Mouse (Mus musculus) midbrain, embryonic 13.5 days (tissue): ENCODE measurements at regions not wholly inside any gene's neighbourhood (a gene's known extent, or its start where the extent isn't known, plus 50 kb on each side); places are given as distances from the start of the nearest gene placed in this dataset.
"Not testable (repeated sequence)": the region's sequence is repeated elsewhere in the genome, so short reads cannot be mapped to it uniquely, and the experiment has no call there.

Experiments used
- ATAC-seq: fragments of 200-750 bp; cut with Nextera tagmentation; 2 replicates; pipeline ENCODE4 v1.8.0; 2017; ENCODE audit warnings: mild to moderate bottlenecking, moderate TSS enrichment, moderate library complexity
- H3K27ac ChIP-seq: fragments of 300-500 bp; sonication (generic); 2 replicates; pipeline ENCODE4 v1.5.1; 2015; ENCODE audit warnings: inconsistent platforms, mild to moderate bottlenecking, moderate library complexity
- H3K27me3 ChIP-seq: fragments of 300-500 bp; sonication (generic); 2 replicates; pipeline ENCODE4 v1.6.1; 2015; ENCODE audit warnings: mild to moderate bottlenecking, inconsistent platforms
- H3K36me3 ChIP-seq: fragments of 300-500 bp; sonication (generic); 2 replicates; pipeline ENCODE4 v1.6.1; 2015; ENCODE audit warnings: mild to moderate bottlenecking, inconsistent platforms
- H3K4me1 ChIP-seq: fragments of 300-500 bp; sonication (generic); replicated peaks from 2 replicates; pipeline ENCODE4 v1.6.1; 2015; ENCODE audit warnings: inconsistent platforms
- H3K4me2 ChIP-seq: fragments of 300-500 bp; sonication (generic); replicated peaks from 2 replicates; pipeline ENCODE4 v1.6.1; 2015; ENCODE audit warnings: moderate library complexity, mild to moderate bottlenecking, inconsistent platforms
- H3K4me3 ChIP-seq: fragments of 300-500 bp; sonication (generic); replicated peaks from 2 replicates; pipeline ENCODE4 v1.5.1; 2015; ENCODE audit warnings: mild to moderate bottlenecking, inconsistent platforms
- H3K9ac ChIP-seq: fragments of 300-500 bp; sonication (generic); replicated peaks from 2 replicates; pipeline ENCODE4 v1.6.1; 2015; ENCODE audit warnings: mild to moderate bottlenecking, inconsistent platforms
- H3K9me3 ChIP-seq: fragments of 300-500 bp; sonication (generic); 2 replicates; pipeline ENCODE4 v1.6.1; 2016; ENCODE audit warnings: mild to moderate bottlenecking, inconsistent platforms
- WGBS: fragments of 180-500 bp; shearing (Covaris S2); methylation state at CpG from one replicate; pipeline ENCODE4 v1.1.7; 2015; 5-methylcytosine and 5-hydroxymethylcytosine counted together

DNA sequence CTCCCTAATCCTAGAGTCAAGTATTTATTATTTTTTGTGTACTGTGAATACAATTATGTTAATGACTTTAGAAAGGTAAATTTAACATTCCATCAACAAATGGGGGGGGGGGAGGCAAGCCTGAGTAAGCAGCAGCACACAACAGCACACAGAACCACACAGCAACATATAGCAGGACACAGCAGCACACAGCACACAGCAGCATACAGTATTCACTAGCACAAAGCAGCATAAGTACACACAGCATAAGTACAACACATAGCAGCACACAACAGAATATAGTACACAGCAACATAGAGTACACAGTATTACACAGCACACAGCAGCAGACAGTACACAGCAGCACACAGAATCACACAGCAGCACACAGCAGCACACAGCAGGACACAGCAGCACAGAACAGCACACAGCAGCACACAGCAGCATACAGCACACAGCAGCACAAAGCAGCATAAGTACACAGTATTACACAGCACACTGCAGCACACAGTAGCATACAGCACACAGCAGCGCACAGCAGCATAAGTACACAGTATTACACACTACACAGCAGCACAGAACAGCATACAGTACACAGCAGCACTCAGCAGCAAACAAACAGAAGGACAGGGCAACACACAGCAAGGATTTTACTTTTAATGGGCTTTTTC, 605.7 kb downstream of the Tbl1xr1 start:
- Histone ChIP-seq H3K4me1 (no peaks in the 10 kb centered on the region), H3K9ac (no peak overlapping the region), H3K27me3 (no peaks in the 10 kb centered on the region), H3K36me3 (no peaks in the 10 kb centered on the region), H3K9me3 (no peaks in the 10 kb centered on the region), H3K4me2 (no peak overlapping the region), H3K4me3 (no peak overlapping the region), H3K27ac (no peak overlapping the region)
- ATAC-seq, result peak; percentile 58; the same call in 1 of the 2 replicates
- 88% methylated on average over 1 of the region's 1 CpGs for WGBS

DNA sequence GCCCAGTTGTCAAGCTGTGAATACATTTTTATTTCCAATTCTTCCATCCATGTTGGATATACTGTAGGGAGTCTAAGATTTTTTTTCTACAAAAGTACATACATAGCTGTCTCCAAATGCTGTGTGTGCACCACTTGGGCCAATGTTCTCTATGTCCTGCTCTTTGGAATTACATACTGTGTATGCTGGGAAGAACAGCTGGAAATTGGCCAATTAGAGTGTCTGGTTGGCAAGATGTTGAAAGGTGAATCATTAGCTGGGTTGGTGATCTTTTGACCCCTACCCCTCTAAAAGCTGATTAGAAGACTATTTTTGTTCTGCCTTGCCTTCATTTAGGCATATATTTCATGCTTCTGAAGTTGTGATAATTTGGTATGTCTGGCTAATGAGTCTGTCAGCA, 622.9 kb downstream of the Tbl1xr1 start:
- H3K27me3 ChIP-seq, result no peaks in the 10 kb centered on the region
- H3K9me3 ChIP-seq, result 0 out of 2 replicates have a peak, but pooled peaks cover 5% of the 10 kb centered on the region
- no peak overlapping the region for H3K27ac ChIP-seq

GRCm38 (mm10) chr3:22701486-22701885, 625.0 kb downstream of the Tbl1xr1 start:
- H3K9me3 ChIP-seq, ATAC-seq, H3K4me1 ChIP-seq, H3K27me3 ChIP-seq, H3K36me3 ChIP-seq, H3K9ac ChIP-seq, H3K4me2 ChIP-seq, H3K27ac ChIP-seq, H3K4me3 ChIP-seq: not testable (repeated sequence)
- 98% methylated on average over 5 of the region's 5 CpGs for WGBS

More for the DNA sequence above, 622.9 kb downstream of the Tbl1xr1 start:
- Histone ChIP-seq H3K4me2 (no peak overlapping the region), H3K4me3 (no peak overlapping the region), H3K9ac (no peak overlapping the region), H3K36me3 (no peaks in the 10 kb centered on the region), H3K4me1 (no peaks in the 10 kb centered on the region)
- no peak for ATAC-seq

- H3K36me3 ChIP-seq, result no peaks in the 10 kb centered on the region
- 0 out of 2 replicates have a peak, but pooled peaks have one; percentile 34 for ATAC-seq
- H3K4me2 ChIP-seq, result no peak overlapping the region
- H3K9ac ChIP-seq, result no peak overlapping the region
- no peaks in the 10 kb centered on the region for H3K27me3 ChIP-seq
- WGBS, result 89% methylated on average over 16 of the region's 17 CpGs
- H3K4me3 ChIP-seq, result no peak overlapping the region
- H3K27ac ChIP-seq, result no peak overlapping the region
- H3K4me1 ChIP-seq, result no peaks in the 10 kb centered on the region
- H3K9me3 ChIP-seq, result 0 out of 2 replicates have a peak, but pooled peaks cover 9% of the 10 kb centered on the region
These were observed 629.2 kb downstream of the Tbl1xr1 start for GRCm38 (mm10) chr3:22705673-22706072.

- H3K9ac ChIP-seq, result no peak overlapping the region
- 0 out of 2 replicates have a peak, but pooled peaks have one; percentile 55 for ATAC-seq
- no peaks in the 10 kb centered on the region for H3K4me1 ChIP-seq
- H3K27me3 ChIP-seq, result no peaks in the 10 kb centered on the region
- H3K4me2 ChIP-seq, result no peak overlapping the region
- H3K27ac ChIP-seq, result no peak overlapping the region
- H3K4me3 ChIP-seq, result no peak overlapping the region
- no peaks in the 10 kb centered on the region for H3K9me3 ChIP-seq
- no peaks in the 10 kb centered on the region for H3K36me3 ChIP-seq
These were observed 668.6 kb downstream of the Tbl1xr1 start for GRCm38 (mm10) chr3:22745026-22745425.
